Mouse (Mus musculus) c-Kit-positive CD71-positive TER-119-negative erythroid progenitor cells, embryonic 14.5 days (primary cell): ENCODE measurements around the gene Ehmt1.
"Not testable (repeated sequence)": the region's sequence is repeated elsewhere in the genome, so short reads cannot be mapped to it uniquely, and the experiment has no call there.

Experiments used
- DNase-seq: peaks from one replicate; pipeline ENCODE4 v3.0.0-alpha.2; 2013; ENCODE audit warnings: low read depth

Ehmt1 gene

GRCm38 (mm10) chr2:24918930-24919838, at the start of gene Ehmt1:
Ehmt1 (minus strand) TSS chr2:24919614.
- peak; percentile 80 for DNase-seq

DNA sequence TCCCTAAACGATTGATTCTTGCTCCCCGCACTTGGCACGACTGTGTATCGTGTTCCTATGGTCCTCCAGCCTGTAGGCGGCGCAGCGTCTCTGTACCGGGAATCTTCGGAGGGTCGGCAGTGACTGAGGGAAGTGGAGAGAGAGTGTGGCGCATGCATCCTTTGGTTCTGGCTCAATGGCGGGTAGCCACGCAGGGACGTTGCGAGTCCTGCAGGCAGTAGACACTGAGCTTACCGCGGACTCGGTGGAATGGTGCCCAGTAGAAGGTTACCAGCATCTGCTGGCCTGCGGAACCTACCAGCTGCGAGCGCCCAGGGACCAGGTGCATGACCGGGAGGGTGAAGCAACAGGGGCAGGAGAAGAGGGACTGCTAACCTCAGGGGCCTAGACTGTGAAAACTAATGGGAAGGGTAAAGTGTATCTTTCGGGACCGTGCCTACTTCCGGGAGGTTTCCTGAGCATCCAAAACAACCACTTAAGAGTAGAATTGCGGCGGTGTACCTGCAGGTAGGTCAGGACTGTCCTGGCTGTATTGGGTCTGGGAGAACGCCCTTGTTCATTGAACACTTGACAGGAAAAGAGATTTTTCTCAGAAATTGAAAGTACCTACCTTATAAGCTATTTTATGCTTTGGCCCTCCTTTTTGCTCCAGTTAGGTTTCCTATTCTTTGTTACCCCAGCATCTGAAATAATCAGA, 43.0 kb upstream of the Ehmt1 start, which contains the start of gene Dph7:
TSS of gene Dph7 (plus strand) at position 97 of the 697 bp plus-strand sequence.
- DNase-seq = peak; percentile 88

DNA sequence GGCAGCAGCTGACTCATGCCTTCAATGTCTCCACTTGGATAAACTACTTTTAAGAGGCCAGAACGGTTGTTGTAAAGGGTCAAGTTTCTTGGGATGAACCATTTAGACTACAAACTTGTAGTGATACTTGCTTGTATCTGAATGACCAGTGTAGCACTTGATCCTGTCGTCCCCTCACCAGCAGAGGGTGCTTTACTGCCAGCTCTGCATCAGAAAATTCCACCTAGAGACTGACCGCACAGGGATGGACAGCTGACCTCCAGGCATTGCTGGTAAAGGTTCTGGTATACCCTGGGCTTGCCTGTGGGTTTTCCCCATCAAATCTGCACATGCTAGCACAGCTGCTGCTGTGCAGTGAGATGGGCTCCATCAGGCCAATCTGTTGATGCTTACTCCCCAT, 41.5 kb upstream of the Ehmt1 start:
- DNase-seq = no peak

DNA sequence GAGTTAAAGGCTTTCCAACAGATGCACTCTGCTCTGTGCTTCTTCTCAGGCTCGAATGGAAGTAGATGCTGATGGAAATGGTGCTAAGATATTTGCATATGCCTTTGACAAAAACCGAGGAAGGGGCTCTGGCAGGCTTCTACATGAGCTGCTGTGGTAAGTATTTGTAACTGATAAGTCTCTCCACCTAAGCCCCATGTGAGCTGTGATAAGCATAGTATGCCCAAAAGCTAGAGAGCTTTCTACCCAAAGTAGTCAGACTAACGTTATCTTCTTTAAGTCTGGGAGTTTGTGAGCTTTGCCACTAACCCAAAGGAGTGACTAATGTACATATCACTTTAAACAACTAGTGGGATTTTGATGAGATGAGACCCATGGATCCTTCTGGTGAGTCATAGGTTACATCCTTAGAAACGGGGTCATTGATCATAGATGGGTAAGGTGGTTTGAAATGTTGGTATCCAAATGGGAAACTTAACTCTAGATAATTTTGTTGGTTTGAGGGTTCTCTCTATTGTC, 33.2 kb upstream of the Ehmt1 start:
- no peak for DNase-seq

- DNase-seq = no peak
Observed at GRCm38 (mm10) chr2:24950189-24950535, 30.7 kb upstream of the Ehmt1 start.

DNA sequence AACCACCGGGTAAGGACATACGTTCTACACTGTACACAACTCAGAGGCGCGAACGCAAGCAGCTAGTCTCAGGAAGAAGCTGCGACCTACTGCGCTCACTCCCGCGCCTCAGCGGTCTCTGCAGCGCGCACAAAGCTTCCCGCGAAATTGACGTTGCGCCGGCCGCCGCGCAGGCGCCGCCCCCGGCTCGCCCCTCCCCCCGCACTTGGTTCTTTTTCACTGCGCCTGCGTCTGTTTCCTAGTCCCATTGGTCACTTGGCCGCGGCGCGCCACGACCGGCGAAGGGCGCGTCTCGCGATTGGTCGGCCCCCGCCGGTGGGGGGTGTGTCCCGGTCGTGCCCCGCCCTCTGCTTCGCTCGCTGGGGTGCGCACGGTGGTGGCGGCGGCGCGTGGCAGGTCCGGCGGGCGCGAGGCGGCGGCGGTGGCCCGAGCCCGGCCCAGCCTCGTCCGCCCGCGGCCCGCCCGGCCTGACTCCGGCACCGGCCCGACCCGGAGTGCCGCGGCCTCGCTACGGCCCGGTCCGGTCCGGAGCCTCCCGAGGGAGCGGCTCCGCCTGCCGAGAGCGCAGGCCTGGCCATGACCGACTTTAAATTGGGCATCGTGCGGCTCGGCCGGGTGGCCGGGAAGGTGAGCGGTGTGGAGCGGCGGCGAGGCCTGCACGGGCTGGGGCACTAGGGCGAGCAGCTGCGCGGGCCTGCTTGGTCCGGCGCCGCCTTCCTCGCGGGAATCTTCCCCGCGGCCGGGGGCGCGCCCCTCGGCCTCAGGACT, 30.2 kb upstream of the Ehmt1 start, which contains the start of gene Zmynd19:
TSS of gene Zmynd19 (plus strand) at position 372 of the 768 bp plus-strand sequence.
- peak; percentile 93 for DNase-seq

DNA sequence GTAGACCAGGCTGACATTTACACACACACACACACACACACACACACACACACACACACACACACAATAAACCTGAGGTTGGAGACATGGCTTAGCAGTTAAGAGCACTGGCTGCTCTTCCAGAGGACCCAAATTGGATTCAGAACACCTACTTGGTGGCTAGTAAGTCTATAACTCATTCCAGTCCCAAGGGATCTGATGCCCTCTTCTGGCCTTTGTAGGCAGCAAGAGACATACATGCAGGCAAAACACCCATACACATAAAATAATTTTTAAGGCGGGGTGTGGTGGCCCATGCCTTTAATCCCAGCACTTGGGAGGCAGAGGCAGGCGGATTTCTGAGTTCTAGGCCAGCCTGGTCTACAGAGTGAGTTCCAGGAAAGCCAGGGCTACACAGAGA, 24.9 kb upstream of the Ehmt1 start:
- DNase-seq = not testable (repeated sequence)

GRCm38 (mm10) chr2:24942092-24942491, 22.7 kb upstream of the Ehmt1 start:
- no peak for DNase-seq

- peak; percentile 97 for DNase-seq
Observed at GRCm38 (mm10) chr2:24935057-24935796, 15.8 kb upstream of the Ehmt1 start, which contains the start of gene Arrdc1. Arrdc1 (minus strand) TSS chr2:24935252.

- DNase-seq = no peak
Observed at GRCm38 (mm10) chr2:24934441-24934963, 15.1 kb upstream of the Ehmt1 start.

- no peak for DNase-seq
Observed at GRCm38 (mm10) chr2:24929593-24929992, 10.2 kb upstream of the Ehmt1 start.

- DNase-seq = no peak
Observed at GRCm38 (mm10) chr2:24929119-24929518, 9.7 kb upstream of the Ehmt1 start.

DNA sequence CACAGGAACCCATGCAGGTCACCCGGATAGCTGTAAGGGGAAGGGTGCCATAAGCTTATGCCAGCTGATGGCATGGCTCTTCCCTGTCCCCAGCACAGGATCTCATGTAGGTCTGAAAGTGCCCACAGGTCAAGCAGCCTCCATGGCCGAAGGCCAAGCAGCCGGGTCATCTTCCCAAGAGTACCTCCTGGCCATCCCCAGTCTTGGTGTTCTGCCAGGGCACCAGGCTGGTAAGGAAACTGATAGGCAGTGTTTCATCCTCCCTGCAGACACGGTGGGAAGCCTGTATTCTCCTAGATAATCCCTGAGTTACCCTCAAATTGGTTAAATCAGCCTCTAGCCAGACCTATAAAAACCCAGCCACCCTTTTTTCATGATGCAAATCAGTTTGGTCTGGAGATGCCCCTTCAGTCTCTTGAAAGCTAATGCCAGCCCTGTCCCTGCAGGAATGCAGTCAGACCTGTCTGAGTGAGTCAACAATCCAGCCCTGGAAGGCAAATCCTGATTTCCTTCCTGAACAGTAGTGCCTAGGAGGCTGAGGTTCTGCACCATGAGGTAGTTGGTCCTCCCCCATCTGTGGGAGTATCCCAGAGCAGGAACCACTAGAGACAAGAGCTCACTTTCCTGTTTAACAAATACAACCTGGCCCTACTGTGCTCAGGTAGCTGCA, 8.5 kb upstream of the Ehmt1 start:
- DNase-seq = no peak

- DNase-seq = no peak
Observed at GRCm38 (mm10) chr2:24926965-24927358, 7.5 kb upstream of the Ehmt1 start.

- no peak for DNase-seq
Observed at GRCm38 (mm10) chr2:24926345-24926964, 7.0 kb upstream of the Ehmt1 start.

GRCm38 (mm10) chr2:24925284-24925683, 5.9 kb upstream of the Ehmt1 start:
- no peak for DNase-seq

GRCm38 (mm10) chr2:24923561-24923960, 4.1 kb upstream of the Ehmt1 start:
- DNase-seq = no peak

GRCm38 (mm10) chr2:24919839-24920175, 393 bp upstream of the Ehmt1 start:
- no peak for DNase-seq

DNA sequence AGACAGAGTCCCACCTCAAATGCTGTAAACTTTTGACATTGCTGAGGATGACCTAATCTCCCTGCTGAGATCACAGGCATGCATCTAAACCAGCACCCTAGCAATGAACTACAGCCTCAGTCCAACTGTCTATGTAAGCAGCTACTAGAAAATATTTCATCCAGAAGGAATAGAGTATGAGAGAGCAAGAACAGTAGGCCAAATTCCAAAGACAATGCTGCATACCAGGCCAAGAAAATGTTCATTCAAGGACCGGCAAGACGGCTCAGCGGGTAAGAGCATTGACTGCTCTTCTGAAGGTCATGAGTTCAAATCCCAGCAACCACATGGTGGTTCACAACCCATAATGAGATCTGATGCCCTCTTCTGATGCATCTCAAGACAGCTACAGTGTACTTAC, 4.7 kb downstream of the Ehmt1 start:
- DNase-seq = no peak

DNA sequence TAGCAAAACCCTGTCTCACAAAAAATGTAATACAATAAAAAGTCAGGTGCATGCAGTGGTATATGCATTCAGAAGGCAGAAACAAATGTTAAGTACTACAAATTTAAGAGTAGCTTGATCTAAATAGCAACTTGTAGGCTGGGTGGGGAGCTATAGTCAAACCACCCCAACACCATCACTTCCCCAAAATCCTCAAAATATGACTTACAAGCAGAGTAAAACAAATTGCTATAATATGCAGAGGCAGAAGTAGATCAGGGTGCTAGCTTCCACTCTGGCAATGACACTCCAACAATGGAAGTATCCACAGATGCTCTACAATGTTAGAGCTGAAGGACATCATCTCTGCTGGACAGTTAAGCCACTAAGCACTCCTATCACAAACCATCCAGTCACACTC, 6.8 kb downstream of the Ehmt1 start:
- no peak for DNase-seq
